Comparison of ENCODE assay signal across 8 mouse cellular contexts in the genomic region with DNA sequence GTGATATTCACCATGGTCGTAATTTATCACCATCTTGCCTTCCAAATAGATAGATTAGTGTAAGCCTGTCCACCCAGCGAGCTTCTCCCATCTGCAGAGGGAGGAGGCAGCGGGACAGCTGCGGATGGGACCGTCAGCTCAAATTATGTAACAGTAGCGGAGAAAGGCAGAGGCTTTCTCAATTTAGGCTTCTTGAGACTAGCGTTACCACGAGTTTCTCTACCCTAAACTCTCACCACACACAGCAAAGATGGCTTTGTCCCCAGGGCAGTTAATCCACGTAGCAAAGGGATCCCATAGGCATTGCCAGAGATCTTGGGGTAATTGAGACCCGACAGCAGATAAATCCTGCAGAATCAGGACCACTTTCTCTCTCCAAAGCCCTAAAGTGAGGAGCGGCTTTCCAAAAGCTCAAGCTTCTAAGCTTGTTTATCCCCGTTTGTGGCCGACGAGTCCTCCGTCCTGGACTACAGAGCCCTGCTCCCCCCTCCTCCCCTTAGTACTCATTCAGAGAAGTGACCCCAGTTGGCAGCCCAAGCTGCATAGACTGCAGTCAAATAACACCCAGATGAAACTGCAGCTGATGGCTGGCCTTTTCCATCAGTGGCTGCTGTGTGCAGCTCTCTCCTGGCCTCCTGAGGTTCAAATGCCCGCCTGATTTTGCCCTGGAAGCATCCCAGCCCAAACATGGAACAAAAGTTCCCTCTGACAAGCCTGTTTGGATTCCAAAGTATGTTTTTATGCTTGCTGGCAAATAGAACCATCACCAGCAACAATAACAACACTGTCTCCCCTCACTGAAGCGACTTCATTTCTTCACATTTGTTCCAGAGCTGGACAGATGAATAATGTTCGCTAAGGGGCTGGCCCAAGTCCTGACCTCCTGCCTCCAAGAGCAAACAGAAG. TPM values are rescaled to one million over a fixed set of nuclear protein-coding genes. Genes with fewer than 3 reads are reported as not detected.
DNase-seq lines count a peak whose midpoint lies in the region; ATAC-seq lines count a peak whose summit lies in the region.

No protein-coding gene starts in this region.

- H3K9me3 ChIP-seq in heart, embryonic 10.5 days: no peaks in the 10 kb centered on the region
- H3K9me3 ChIP-seq in embryonic facial prominence, embryonic 15.5 days (replicated peaks): no peaks in the 10 kb centered on the region

- 64% methylated on average over 18 of the region's 18 CpGs for WGBS in heart, embryonic 10.5 days
- 37% methylated on average over 18 of the region's 18 CpGs for WGBS in embryonic facial prominence, embryonic 15.5 days

- DNase-seq in heart, adult 8-10 months (ENCODE audit: low spot score): peak; percentile 1
- DNase-seq in heart, embryonic 10.5 days (ENCODE audit: low spot score): no peak
- DNase-seq in layer of hippocampus, postnatal 14 days (ENCODE audit: low spot score in 2 of 2): peak; percentile 45 to 50
- peak; percentile 39 to 41 for DNase-seq in right cerebral cortex, postnatal 10 days (ENCODE audit: low spot score in 2 of 2)
- DNase-seq in testis, postnatal 10 days (ENCODE audit: low spot score): no peak

- H3K4me2 ChIP-seq in embryonic facial prominence, embryonic 15.5 days (replicated peaks): peak overlapping the region; percentile 15; the same call in 1 of the 2 replicates

- ATAC-seq in embryonic facial prominence, embryonic 15.5 days (ENCODE audit: insufficient number of reproducible peaks, low FRiP score, low TSS enrichment, low read depth): no peak; the same call in 1 of the 2 replicates
- no peak for ATAC-seq in megakaryocyte-erythroid progenitor cell, adult 5-6 weeks (replicated peaks; ENCODE audit: low FRiP score, low TSS enrichment, poor library complexity, severe bottlenecking)
- no peak for ATAC-seq in activated CD4-positive, CD25-positive, alpha-beta regulatory T cell, adult 4 months

- no peak overlapping the region for H3K4me3 ChIP-seq in heart, embryonic 10.5 days
- H3K4me3 ChIP-seq in embryonic facial prominence, embryonic 15.5 days (replicated peaks): no peak overlapping the region

- H3K9ac ChIP-seq in embryonic facial prominence, embryonic 15.5 days: no peak overlapping the region

- no peak overlapping the region for H3K27ac ChIP-seq in heart, embryonic 10.5 days
- H3K27ac ChIP-seq in embryonic facial prominence, embryonic 15.5 days (replicated peaks): no peak overlapping the region

- H3K27me3 ChIP-seq in heart, embryonic 10.5 days (ENCODE audit: insufficient read depth, poor library complexity, severe bottlenecking): no peaks in the 10 kb centered on the region
- H3K27me3 ChIP-seq in embryonic facial prominence, embryonic 15.5 days: no peaks in the 10 kb centered on the region

- H3K36me3 ChIP-seq in heart, embryonic 10.5 days: no peaks in the 10 kb centered on the region
- H3K36me3 ChIP-seq in embryonic facial prominence, embryonic 15.5 days: no peaks in the 10 kb centered on the region

- no peaks in the 10 kb centered on the region for H3K4me1 ChIP-seq in heart, embryonic 10.5 days
- 0 out of 2 replicates have a peak, but pooled peaks cover 9% of the 10 kb centered on the region for H3K4me1 ChIP-seq in embryonic facial prominence, embryonic 15.5 days

RNA-seq across cellular contexts. Expression of a gene that starts 45.4 kb away (rescaled TPM):
- total RNA-seq in heart, adult 8-10 months (2022): not detected
- polyA plus RNA-seq in heart, embryonic 10.5 days (2016; fragmentation: Nextera tagmentation; extraction: Ambion mirVana): not detected in 2 replicates
- polyA plus RNA-seq in embryonic facial prominence, embryonic 15.5 days (2015; fragmentation: Nextera tagmentation; extraction: Ambion mirVana): 0.98 and 1.2 TPM in 2 replicates
- total RNA-seq in layer of hippocampus, postnatal 14 days (2021): not detected
- total RNA-seq in megakaryocyte-erythroid progenitor cell, adult 5-6 weeks (2014; fragmentation: Nextera tagmentation): not detected in 2 replicates
- not detected in 2 replicates for total RNA-seq in megakaryocyte-erythroid progenitor cell, adult 5-6 weeks (2017)
- under 1 TPM in 1 of 2 experiments, not detected in 1; 0.45 TPM for polyA plus RNA-seq in activated CD4-positive, CD25-positive, alpha-beta regulatory T cell, adult 4 months (2017; shearing (Covaris generic))

Comparison
In these comparisons a context has a peak if more than half of its experiments do, and no peak if none do; other contexts are left out.
1. DNase-seq: peak in heart, adult 8-10 months (single experiment), layer of hippocampus, postnatal 14 days (2 of 2) and right cerebral cortex, postnatal 10 days (2 of 2); none in heart, embryonic 10.5 days (single experiment) and testis, postnatal 10 days (single experiment).